Mouse (Mus musculus) kidney, postnatal 10 days (tissue): Measurements from ENCODE around the gene Btrc.
"Not testable (repeated sequence)": the region's sequence is repeated elsewhere in the genome, so short reads cannot be mapped to it uniquely, and the experiment has no call there.

Source experiments
- DNase-seq: peaks from one replicate; pipeline ENCODE4 v3.0.0; 2021; ENCODE audit warnings: mixed read lengths

Gene Btrc

DNA sequence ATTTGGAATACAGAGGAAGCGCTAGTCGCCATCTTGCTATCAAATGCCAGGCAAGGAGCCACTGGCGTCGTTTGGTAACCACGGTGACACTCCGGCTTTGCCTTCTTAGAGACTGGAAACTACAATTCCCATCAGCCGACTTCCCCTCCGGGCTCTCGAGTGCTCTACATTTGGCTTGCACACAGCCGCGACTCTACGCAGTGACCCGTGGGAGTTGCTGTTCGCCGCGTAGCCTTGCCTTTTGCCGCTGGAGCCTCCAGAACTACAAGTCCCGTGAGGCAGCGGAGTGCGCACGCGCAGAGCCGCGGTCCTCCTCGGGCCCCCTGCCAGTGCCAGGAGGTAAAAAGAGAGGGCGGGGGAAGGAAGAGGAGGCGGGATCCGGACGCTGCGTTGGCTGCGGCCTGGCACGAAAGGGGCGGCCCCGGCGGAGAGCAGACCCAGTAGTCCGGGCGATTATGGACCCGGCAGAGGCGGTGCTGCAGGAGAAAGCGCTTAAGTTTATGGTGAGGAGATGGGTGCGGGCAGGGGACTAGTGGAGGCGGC lies at the start of gene Btrc:
Btrc (plus strand) TSS at position 351 of the 543 bp plus-strand sequence.
- peak; percentile 100 for DNase-seq

DNA sequence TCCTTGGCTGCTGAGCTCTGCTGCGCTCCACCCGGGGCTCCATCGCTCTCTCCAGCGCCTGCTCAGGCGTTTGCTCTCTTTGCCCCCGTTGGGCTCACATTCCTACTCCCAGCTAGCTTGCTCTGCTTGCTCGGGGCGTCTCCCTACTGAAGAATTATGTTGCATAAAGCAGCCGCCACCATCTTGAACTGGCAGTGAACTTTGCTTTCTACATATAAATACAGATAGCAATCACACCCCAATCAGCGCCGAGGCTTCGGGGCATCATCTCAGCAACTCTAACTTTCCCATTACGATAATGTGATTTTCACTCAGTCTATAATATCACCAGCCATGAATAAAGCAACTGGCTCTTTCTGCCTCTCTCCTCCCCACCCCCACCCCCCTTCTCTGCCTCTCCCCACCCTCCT lies 46.1 kb upstream of the Btrc start:
- DNase-seq = no peak

DNA sequence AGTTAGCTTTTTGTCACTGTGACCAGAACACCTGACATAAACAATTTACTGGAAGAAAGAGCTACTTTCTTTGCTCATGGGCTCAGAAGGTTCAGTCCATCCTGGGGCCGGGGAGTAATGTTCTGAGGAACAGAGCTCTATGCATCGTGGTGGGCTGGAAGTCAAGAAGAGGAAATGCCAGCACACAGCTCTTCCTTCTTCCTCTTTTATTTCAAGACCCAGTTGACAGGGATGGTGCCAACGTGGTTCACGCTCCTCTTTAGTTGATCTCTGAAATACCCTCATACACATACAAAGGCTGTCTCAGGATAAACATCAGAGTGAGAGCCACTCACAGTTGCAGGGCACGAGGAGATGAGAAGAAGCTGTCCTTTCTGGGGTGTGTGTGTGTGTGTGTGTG lies 42.5 kb upstream of the Btrc start:
- DNase-seq = no peak

DNA sequence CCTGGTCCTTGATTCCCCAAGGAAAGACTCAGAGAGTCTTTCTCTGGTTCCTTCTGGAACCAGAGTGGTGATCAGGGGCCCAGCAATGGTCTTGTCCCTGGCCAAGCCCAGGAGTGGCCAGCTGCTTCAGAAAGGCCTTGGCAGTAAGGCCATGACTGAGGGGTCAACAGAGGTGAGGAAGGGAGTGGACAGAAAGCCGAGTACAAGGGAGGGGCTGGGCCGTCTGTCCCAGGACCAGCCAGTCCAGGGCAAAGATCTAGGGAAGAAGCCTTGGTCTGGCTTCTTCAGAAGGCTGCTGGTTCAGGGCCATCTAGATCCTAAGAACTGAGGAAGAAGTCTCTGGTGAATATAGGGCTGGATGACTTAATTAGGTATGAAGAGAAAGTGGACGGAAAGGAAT lies 34.5 kb upstream of the Btrc start:
- DNase-seq = no peak

DNA sequence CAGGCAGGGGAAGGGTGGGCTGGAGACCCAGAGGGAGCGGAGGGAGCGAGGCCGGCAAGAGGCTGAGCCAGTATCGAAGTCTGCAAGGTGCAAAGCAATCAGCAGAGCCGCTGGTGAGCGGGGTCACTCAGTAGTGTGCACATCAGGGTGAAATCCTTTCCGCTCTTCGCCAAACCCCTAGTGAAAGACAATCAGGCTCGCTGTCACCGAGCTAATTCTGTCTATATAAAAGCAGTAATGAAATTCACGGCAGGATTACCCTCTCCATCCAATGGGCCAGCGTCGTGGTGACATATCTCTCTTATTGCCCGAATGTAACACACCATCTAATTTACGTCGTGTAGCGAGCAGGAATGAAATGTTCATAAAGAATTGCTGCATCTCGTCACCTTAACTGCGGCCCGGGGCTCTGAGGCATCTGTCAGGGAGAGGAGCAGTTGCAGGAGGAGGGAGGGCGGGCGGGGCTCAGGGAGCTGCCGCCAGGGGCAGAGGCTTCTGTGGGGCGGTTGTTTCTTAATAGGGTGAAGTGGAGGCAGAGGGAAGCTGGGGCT lies 33.7 kb upstream of the Btrc start:
- DNase-seq = no peak

DNA sequence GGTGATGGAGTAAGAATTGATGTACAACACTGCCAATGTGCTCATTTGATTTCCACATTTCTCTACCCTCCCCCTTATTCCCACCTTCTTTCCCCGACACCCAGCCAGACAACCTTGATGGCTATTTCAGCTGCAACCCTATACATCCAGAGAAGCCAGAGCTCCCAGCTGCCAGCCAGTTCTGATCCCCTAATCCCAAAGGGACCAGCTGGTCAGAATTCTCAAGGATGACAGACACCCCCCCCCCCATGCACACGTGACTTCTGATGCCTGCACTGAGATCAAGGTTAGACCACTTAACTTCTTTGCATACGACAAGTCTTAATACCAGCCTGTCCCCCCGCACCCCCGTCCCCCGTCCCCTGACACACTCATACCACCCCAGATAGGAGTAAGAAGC lies 26.8 kb upstream of the Btrc start:
- DNase-seq = no peak

DNA sequence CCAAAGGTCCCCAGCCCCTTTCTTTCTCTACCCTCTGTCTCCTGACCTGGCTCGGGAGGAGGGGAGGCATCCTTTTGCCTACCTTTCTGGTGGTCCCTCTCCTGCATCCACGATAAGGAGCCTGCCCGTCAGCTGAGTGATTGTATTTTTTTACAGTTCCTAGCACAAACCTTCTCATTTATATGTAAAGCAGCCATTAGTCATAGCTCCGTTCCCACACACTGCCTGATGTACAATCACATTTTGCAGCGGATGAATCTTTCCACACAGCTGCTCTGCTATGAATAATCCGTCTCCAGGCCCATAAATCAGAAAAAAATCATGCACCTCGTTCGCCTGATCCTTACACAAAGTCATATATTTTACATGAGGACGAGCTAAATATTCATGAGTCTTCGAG lies 25.4 kb upstream of the Btrc start:
- no peak for DNase-seq

DNA sequence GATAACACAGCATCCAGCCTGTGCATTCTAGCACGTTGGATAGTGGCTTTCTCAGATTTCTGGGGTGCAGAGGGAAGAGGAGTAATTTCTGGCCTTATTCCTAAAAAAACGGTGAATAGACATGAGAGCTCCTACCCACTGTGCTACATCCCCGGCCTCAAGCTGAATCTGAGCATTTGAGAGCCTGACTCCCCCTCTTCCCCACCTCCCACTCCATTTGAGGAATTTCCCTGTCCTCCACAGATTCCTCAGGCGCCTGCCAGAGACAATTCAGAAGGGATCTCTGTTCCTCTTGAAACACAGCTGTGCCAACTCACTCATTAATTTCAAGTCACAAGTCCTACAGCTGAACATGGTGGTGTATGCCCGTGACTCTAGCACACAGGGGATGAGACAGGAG lies 19.6 kb upstream of the Btrc start:
- DNase-seq = peak; percentile 13

DNA sequence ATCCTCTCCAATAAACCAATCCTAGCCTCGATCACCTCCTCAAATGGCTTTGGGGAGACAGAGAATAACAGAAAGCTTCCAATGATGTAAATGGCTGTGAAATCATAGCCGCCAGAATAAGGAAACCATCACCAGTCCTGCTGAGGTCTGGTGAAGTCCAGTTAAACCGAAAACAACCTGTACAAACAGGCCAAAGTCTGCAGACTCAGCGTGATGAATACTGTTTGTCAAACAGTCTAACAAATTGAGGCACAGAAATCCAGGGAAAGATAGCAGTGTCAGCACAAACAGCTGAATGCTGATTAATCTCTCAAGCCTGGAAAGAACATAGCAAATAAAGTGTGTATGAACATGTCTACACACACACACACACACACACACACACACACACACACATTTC lies 15.3 kb upstream of the Btrc start:
- DNase-seq = no peak

DNA sequence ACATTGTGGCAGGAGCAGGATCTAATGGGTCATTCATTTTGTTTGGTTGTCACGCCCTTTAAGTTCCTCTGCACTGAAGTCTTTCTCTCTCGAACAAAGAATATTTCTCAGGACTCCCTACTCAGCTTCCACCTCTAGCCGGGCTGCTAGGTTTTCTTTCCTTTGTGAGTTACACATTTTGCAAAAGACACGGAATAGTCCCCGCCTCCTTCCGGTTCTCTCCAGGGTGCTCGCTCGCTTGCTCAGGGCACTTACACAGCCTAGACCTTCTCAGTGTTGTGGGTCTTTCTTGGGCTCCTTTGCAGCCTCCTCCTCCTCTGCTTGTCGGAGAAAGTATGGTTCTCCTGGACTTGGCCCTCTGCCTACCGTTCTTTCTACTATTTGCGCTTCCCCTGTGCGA lies 13.1 kb upstream of the Btrc start:
- DNase-seq = no peak

DNA sequence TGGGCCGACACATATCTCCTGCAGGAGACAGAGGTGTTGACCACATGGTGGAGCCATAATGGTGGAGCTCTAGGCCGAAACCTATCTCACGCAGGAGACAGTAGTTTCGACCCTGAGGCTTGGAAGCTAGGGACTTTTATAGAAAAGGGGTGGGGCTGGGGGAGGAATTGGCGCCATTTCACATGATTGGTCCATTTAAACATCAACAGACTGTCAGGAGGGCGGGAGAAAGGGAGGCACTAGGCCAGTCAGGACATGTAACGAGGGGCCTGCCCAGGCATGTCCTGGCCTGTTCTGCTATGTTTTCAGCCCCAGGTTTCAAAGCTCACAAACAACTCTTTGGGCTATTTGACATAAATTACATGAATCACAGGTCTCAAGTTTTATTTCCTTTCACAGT lies 10.8 kb upstream of the Btrc start:
- DNase-seq = not testable (repeated sequence)

DNA sequence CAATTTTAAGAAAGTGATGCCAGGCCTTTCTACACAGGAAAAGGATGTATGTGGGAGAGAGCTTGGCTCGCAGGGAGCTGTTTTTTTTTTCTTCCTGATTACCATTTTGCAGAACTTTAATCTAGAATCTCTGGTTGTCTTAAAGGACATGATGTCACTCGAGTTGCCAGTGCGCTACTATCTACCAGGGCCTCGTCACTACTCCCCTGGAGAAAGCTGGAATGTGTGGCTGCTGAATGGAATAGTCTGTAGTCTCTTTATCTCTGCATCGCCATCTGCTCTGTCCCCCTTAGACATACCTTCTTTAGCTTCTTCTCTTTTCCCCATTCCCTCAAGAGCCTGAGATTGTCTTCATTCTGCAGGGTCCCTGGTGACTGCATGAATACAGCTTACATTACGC lies 7.9 kb upstream of the Btrc start:
- DNase-seq = no peak

DNA sequence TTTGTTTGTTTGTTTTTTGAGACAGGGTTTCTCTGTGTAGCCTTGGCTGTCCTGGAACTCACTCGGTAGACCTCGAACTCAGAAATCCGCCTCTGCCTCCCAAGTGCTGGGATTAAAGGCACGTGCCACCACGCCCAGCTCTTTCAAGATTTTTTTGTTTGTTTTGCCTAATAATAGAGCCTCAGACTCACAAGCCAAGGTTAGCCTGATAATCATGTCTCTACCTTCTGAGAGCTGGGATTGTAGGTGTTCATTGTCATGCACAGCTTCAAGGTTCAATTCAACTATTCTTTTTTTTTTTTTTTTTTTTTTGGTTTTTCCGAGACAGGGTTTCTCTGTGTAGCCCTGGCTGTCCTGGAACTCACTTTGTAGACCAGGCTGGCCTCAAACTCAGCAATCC lies 6.7 kb upstream of the Btrc start:
- not testable (repeated sequence) for DNase-seq

DNA sequence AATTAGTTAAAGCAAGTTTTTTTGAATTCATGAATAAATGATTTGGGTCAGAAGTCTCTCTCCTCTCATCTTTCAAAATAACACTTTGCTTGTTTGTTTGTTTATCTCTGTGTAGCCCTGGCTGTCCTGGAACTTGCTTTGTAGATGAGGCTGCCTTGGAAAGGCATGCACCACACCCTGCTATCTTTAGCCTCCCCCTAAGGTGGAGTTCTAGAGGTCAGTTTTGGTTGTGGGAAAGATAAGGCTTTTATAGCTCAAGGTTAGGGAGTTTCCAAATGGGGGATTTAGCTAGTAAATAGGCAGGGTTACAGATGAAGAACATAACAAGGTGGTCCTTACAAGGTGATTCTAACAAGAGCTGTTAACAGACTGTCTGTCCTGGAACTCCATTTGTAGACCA lies 3.0 kb upstream of the Btrc start:
- no peak for DNase-seq

DNA sequence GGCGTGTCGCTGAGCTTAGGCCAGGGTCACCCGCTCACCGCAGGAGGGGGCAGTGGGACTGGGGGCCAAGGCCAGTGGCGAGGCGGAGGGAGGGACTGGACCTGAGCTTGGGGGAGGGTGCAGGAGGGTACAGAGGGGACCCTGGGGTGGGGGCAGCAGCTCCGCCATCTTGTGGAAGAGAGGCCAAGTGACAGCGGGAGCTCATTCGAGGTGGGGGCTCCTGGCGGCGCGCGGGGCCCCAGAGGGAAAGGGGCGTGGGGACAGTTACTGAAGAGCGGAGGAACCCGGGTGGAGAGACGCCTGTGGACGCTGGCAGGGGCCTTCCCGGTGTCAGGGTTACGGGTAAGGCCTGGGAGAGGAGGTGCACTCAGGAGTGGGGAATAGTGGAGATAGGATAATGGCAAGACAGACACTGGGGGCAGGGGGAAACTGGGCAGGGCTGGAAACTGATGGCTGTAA lies 428 bp downstream of the Btrc start:
- DNase-seq = no peak

DNA sequence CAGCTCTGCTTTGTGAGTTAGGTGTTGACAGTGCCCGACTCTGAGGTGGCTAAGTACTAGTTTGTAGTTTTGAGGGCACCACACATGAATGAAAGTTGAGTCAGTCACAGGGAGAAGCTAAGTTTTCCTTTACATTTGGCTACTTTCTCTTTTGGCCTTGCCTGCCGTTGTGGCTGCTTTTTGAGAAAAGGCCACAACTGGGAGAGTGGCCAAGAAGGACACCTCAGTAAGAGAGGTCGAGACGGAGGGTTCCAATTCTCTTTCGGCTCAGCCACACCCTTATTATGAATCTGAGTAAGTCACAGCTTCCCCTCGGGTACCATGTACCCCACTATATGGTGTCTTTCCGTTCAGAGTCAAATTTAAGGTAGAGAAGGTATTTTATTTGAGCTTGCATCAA lies 3.1 kb downstream of the Btrc start:
- DNase-seq = no peak

DNA sequence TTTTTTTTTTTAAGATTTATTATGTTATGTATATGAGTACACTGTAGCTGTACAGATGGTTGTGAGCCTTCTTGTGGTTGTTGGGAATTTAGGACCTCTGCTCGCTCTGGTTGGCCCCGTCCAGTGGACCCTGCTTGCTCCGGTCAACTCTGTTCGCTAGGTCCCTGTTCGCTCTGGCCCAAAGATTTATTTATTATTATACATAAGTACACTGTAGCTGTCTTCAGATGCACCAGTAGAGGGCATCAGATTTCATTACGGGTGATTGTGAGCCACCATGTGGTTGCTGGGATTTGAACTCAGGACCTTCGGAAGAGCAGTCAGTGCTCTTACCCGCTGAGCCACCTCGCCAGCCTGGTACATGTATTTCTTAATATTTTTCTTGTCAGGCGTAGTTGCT lies 21.3 kb downstream of the Btrc start:
- DNase-seq = not testable (repeated sequence)

DNA sequence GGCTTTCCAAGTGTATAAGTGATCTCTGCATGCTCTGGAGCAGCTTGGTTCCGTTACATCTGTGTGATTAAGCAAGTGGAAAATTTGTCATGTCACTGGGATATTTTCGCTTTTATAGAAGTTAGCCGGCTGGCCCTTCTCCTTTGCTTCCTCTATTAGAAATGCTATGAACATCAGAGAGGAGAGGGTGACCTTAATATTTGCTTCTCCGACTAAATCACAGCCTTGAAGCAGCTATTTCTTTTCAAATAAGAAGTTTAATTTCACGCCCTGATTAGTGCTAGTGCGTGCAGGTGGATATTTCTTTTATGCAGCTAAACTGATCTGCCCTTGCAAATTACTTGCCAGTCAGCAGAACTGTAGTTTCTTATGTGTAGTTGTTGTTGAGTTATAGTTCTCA lies 25.0 kb downstream of the Btrc start:
- DNase-seq = peak; percentile 26

DNA sequence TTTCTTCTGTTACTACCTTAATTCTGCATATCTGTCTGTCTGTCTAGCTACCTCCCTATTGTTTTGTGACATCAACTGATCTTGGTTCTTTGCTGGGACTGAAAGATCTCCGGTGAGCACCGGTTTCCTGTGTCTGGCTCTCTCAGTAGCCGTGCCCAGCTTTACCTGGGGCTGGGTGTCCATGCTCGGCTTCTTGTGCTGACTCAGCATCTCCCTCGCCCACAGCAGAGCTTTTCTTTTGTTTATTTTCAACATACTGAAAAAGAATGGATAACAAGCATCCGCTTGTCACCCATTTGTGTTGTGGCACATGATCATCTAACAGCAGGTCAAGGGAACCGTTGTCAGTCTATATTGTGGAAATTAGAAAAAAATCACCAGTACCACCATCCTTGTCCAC lies 30.5 kb downstream of the Btrc start:
- DNase-seq = no peak

DNA sequence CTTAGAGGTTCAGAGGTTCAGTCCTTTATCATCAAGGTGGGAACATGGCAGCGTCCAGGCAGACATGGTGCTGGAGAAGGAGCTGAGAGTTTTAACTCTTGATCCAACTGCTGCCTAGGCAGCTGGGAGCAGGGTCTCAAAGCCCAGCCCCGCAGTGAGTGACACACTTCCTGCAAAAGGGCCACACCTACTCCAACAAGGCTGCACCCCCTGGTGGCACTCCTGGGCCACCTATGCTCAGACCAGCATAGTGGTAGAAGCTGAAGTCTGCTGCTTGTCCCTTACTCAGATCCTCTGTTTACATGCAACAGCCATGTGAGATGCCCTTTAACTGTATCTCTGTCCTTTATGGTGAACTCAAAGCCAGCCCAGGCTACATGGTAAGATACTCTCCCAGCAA lies 47.5 kb downstream of the Btrc start:
- DNase-seq = no peak

DNA sequence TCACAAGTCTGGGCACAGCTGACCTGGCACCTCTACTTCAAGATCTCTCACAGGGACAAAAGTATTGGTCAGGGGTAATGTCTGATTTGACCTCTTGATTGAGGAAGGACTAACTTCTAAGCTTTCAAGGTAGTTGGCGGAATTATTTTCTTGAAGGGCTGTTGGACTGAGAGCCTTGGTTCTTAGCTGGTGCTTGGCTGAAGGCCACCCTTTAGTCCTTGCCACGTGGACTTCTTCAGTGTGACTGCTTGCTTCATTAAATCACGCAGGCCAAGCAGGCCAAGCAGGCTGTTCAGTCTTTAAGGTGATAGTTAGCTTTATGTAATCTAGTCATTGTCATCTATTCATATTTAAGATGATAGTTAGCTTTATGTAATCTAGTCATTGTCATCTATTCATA lies 49.2 kb downstream of the Btrc start:
- DNase-seq = no peak

DNA sequence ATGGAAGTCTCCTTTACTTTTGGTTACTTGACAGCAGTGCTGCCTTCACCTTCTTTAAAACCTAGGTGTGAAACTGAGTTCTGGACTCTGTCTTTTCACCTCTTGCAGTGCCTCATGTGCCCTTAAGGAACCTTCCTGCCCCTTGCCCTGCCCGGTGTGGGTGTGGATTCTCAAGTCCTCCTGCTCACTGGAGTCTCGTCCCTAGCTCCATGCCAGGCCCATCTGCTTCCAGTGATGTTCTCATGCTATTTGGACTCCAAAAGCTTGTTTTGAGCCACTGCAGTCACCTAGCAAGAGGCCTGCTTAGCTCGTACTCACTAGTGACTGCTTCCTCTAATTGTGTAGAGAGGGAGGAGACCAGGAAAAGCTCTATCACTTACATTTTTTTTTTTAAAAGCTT lies 50.4 kb downstream of the Btrc start:
- DNase-seq = no peak

DNA sequence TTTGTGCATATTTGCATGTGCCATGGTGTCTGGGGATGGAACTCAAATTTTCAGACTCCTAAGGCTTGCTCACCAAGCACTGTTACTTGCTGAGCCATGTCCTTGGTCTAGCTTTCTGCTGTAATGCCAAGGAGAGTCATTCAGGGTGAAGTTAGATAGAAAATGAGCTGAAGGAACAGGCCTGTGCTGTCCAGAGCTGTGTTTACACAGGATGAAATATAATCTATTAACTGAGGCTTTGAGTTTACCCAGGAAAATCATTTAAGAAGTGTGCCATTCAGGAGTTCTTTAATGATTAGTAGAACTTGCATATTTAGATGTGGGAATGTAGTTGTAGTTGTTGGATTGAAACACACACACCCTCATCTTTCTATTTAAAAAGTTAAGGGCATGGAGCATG lies 54.1 kb downstream of the Btrc start:
- no peak for DNase-seq

DNA sequence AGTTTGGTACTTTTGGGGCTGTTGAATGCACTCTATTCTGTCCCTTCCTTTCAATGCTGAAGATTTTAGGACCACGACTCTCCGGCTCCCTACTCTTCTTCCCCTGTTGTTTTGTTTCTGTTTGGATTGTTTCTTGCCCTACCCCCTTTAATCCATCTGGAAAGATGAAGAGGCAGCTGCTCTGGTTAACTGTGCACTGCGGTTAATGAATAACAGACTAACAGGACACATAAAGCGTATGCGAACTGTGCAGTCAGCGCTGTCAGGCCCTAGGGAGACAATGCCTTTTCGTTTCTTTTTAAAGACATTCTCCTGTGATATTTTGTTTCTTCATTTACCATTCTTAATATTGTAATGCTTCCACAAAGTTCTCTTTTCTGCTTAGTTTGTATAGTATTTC lies 58.7 kb downstream of the Btrc start:
- DNase-seq = peak; percentile 31

DNA sequence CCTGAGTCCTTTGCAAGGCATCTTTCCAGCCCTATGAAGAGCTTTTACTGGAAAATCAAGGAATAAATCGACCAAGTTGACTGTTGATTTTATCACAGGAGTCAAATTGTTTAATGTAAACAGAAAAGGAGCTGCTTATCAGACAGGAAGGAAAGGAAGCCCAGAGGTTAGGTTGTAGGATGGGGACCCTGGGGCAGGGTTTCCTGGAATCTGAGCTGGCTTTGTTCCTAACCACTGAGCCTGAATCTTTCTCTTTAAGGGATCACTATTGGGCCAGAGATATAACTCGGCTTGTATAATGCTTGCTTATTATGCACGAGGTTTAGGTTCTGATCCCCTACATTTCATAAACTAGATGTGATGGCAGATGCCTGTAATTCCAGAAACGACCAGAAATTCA lies 64.6 kb downstream of the Btrc start:
- DNase-seq = no peak
